Mouse (Mus musculus): ENCODE data around the gene Tspan7. TPM values are rescaled to one million over a fixed set of nuclear protein-coding genes. Genes with fewer than 3 reads are reported as not detected.

Tspan7 gene
- polyA plus RNA-seq (2014; fragmentation: Illumina TruSeq; extraction: RNeasy Lipid Tissue Mini Kit (QIAGEN cat#74804); ENCODE audit: low read depth, low replicate concordance) = 24.2 TPM

DNA sequence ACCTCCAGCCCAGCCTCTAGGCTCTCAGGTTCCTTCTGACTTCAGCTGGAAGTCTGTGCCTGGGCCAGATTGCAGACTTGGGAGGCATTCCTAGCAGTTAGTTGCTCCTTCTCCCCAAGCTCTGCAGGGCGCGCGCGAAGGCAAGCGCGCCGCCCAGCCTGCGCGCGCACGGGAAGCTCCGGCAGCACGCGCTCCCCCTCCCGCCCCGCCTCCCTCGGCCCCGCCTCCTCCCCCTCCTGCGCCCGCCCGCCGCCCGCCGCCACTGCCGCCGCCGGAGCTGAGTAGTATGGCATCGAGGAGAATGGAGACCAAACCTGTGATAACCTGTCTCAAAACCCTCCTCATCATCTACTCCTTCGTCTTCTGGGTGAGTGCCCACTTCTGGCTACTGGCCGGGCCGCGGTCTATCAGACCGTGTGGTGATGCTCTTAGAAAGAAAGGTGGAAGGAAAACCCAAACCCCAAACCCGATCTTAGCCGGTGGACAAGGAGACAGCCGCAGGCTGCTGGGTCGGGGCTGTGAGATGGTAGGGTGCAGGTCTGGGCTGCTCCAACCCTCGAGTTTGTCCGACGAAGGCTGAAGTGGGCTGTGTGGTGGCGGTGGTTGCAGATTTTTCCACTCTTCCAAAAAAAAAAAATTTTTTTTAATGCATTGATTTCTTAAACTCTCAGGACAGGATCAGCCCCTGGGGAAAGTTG is at the start of gene Tspan7:
Gene Tspan7 (plus strand): TSS at position 287 of the 698 bp plus-strand sequence.

Other genes with a start within 250 kb of the Tspan7 start
- gene Otc, start 232.9 kb upstream of the Tspan7 start, polyA plus RNA-seq (2014; fragmentation: Illumina TruSeq; extraction: RNeasy Lipid Tissue Mini Kit (QIAGEN cat#74804); ENCODE audit: low read depth, low replicate concordance) = 1,395 TPM
- 13.2 TPM for gene Mid1ip1, start 229.9 kb downstream of the Tspan7 start, polyA plus RNA-seq (2014; fragmentation: Illumina TruSeq; extraction: RNeasy Lipid Tissue Mini Kit (QIAGEN cat#74804); ENCODE audit: low read depth, low replicate concordance)

Measured in liver, adult 10 weeks (tissue).